Mouse (Mus musculus) ES-Bruce4 (cell line): ENCODE measurements around the gene Hist1h3a.
"Not testable (repeated sequence)": the region's sequence is repeated elsewhere in the genome, so short reads cannot be mapped to it uniquely, and the experiment has no call there.

ENCODE experiments used
- CTCF ChIP-seq: IDR thresholded peaks from one replicate; pipeline ENCODE4 v1.8.1; 2011; ENCODE audit warnings: low read depth, low read length
- EP300 ChIP-seq: IDR thresholded peaks from 2 replicates; pipeline ENCODE4 v1.6.1; 2011; ENCODE audit warnings: low read depth, low read length; ENCODE audit not compliant: insufficient read depth
- POLR2A ChIP-seq: IDR thresholded peaks from one replicate; pipeline ENCODE4 v1.8.1; 2011; ENCODE audit warnings: low read length; ENCODE audit not compliant: insufficient read depth

GRCm38 (mm10) chr13:23746201-23747080 is 15.7 kb downstream of the Hist1h3a start, which contains the start of gene Hist1h2bb:
- not testable (repeated sequence) for TF ChIP-seq CTCF, EP300
- peak; percentile 92 for TF ChIP-seq POLR2A
